Mouse (Mus musculus) ovary, adult 10 weeks (tissue): ENCODE results near the gene Gm21921. TPM values are rescaled to one million over a fixed set of nuclear protein-coding genes. Genes with fewer than 3 reads are reported as not detected.

Experiments used
- polyA plus RNA-seq: library from polyadenylated mRNA; stranded (reverse); fragments of 350-450 nt; fragmentation: Illumina TruSeq; extraction: RNeasy Lipid Tissue Mini Kit (QIAGEN cat#74804); gene quantifications from one replicate; pipeline ENCODE4 v1.2.3, GENCODE M21; 2014

Gene Gm21921
- not detected for polyA plus RNA-seq

GRCm38 (mm10) chrY:24796143-24796542, at the start of gene Gm21921:
Gm21921 (minus strand) TSS chrY:24796243.

